ENCODE assay signal across 13 mouse cellular contexts in the genomic region with DNA sequence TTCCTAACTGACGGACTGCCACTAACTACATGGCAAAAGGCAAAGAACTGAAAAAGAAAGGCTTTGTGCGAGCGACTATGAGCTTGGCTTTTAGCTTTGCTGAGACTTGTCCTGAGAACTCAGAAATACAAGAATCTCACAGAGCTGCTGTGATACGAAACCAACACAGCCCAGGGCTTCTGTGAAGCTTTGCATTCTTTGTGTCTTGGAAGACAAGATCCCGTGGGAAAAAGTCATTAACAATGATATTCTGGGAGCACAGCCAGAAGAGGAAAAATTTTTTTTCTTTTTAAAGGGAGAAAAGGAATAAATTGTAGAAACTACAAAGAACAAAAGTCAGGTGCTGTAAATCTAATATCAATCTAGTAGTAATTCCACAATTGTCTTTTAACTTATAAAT. TPM values are rescaled to one million over a fixed set of nuclear protein-coding genes. Genes with fewer than 3 reads are reported as not detected.
DNase-seq lines count a peak whose midpoint lies in the region; ATAC-seq and TF ChIP-seq lines count a peak whose summit lies in the region.
"Had no signal": no experiment of that assay in that cellular context is flagged by ENCODE, and none has a peak within 500 bp of the region (broad histone marks: within the 10 kb centered on the region; RNA-seq: fewer than 3 reads in every experiment).

No protein-coding gene starts in this region.

- TF ChIP-seq CTCF in lung, embryonic 14.5 days (IDR thresholded peaks at IDR 0.05; ENCODE audit: low read depth), result no peak
- no peak for TF ChIP-seq CTCF in lung, adult 2 months (IDR thresholded peaks at IDR 0.05; ENCODE audit: insufficient read depth, low read length)

- no peak overlapping the region for H3K4me2 ChIP-seq in heart, embryonic 15.5 days
- no peak overlapping the region for H3K4me2 ChIP-seq in lung, embryonic 14.5 days
- H3K4me2 ChIP-seq in limb, embryonic 15.5 days, result no peak overlapping the region
- H3K4me2 ChIP-seq: limb, embryonic 12.5 days had no signal

- no peak overlapping the region for H3K4me3 ChIP-seq in heart, embryonic 15.5 days
- no peak overlapping the region for H3K4me3 ChIP-seq in lung, embryonic 14.5 days (ENCODE audit: low read depth, low read length)
- H3K4me3 ChIP-seq in lung, adult 2 months (replicated peaks; ENCODE audit: extremely low read depth, low read depth, low read length), result no peak overlapping the region
- no peak overlapping the region for H3K4me3 ChIP-seq in limb, embryonic 15.5 days
- H3K4me3 ChIP-seq: erythroblast, embryonic 14.5 days; layer of hippocampus, adult 2 months; limb, embryonic 12.5 days; megakaryocyte, embryonic 14.5 days had no signal

- WGBS in heart, embryonic 15.5 days, result 59% methylated on average over 5 of the region's 5 CpGs
- 62% methylated on average over 5 of the region's 5 CpGs for WGBS in lung, embryonic 14.5 days
- WGBS in lung, adult 2 months, result 66% methylated on average over 5 of the region's 5 CpGs
- WGBS in limb, embryonic 15.5 days, result 53% methylated on average over 5 of the region's 5 CpGs

- no peaks in the 10 kb centered on the region for H3K27me3 ChIP-seq in heart, embryonic 15.5 days
- no peaks in the 10 kb centered on the region for H3K27me3 ChIP-seq in lung, embryonic 14.5 days (ENCODE audit: insufficient read depth, low read length)
- no peaks in the 10 kb centered on the region for H3K27me3 ChIP-seq in limb, embryonic 15.5 days
- H3K27me3 ChIP-seq: limb, embryonic 12.5 days; megakaryocyte, embryonic 14.5 days had no signal

- DNase-seq in heart, postnatal 25 days (ENCODE audit: low spot score), result no peak
- peak; percentile 76 for DNase-seq in lung, embryonic 14.5 days
- no peak for DNase-seq in lung, adult 2 months
- DNase-seq in brain, adult 2 months (ENCODE audit: low read depth, low spot score), result peak; percentile 16
- DNase-seq in left cerebral cortex, adult 18-20 months (ENCODE audit: low spot score in 2 of 2), result no peak
- DNase-seq in gastrocnemius, postnatal 14 days, result no peak
- DNase-seq: cerebellum, postnatal 14 days had no signal

- H3K9ac ChIP-seq in heart, embryonic 15.5 days, result no peak overlapping the region
- H3K9ac ChIP-seq in lung, embryonic 14.5 days, result no peak overlapping the region
- H3K9ac ChIP-seq in limb, embryonic 15.5 days, result no peak overlapping the region
- H3K9ac ChIP-seq: limb, embryonic 12.5 days had no signal

- no peaks in the 10 kb centered on the region for H3K36me3 ChIP-seq in heart, embryonic 15.5 days
- peaks cover 48% of the 10 kb centered on the region for H3K36me3 ChIP-seq in lung, embryonic 14.5 days (ENCODE audit: insufficient read depth)
- peaks cover 49% of the 10 kb centered on the region for H3K36me3 ChIP-seq in limb, embryonic 15.5 days

- 0 out of 2 replicates have a peak, but pooled peaks have one; percentile 31 for ATAC-seq in heart, embryonic 15.5 days (replicated peaks; ENCODE audit: insufficient number of reproducible peaks, insufficient read depth, low FRiP score, low read depth)
- no peak for ATAC-seq in lung, embryonic 14.5 days (ENCODE audit: insufficient read depth)
- no peak for ATAC-seq in limb, embryonic 15.5 days (ENCODE audit: insufficient number of reproducible peaks, low FRiP score, low TSS enrichment, low read depth)

- intact Hi-C loops in heart, postnatal 25 days (cut with DNase I), result no loop called here
- intact Hi-C loops in gastrocnemius, postnatal 14 days (cut with DNase I; ENCODE audit: low total_unique reads), result no loop called here

- no peaks in the 10 kb centered on the region for H3K4me1 ChIP-seq in heart, embryonic 15.5 days (replicated peaks)
- H3K4me1 ChIP-seq in lung, embryonic 14.5 days (ENCODE audit: insufficient read depth), result no peaks in the 10 kb centered on the region
- no peaks in the 10 kb centered on the region for H3K4me1 ChIP-seq in lung, adult 2 months (ENCODE audit: control insufficient read depth, insufficient read depth, low read length)
- peaks cover 3% of the 10 kb centered on the region; the same call in 1 of the 2 replicates for H3K4me1 ChIP-seq in limb, embryonic 15.5 days
- H3K4me1 ChIP-seq: limb, embryonic 12.5 days had no signal

- peak overlapping the region; percentile 53 for H3K27ac ChIP-seq in heart, embryonic 15.5 days
- peak overlapping the region; percentile 76 for H3K27ac ChIP-seq in lung, embryonic 14.5 days (ENCODE audit: low read depth)
- H3K27ac ChIP-seq in limb, embryonic 15.5 days, result 0 out of 2 replicates have a peak overlapping the region, but pooled peaks have one; percentile 58
- H3K27ac ChIP-seq: layer of hippocampus, adult 2 months; limb, embryonic 12.5 days had no signal

- H3K9me3 ChIP-seq in heart, embryonic 15.5 days (replicated peaks), result no peaks in the 10 kb centered on the region
- H3K9me3 ChIP-seq in lung, embryonic 14.5 days (ENCODE audit: low read depth, low read length), result no peaks in the 10 kb centered on the region
- no peaks in the 10 kb centered on the region for H3K9me3 ChIP-seq in limb, embryonic 15.5 days
- H3K9me3 ChIP-seq: limb, embryonic 12.5 days; megakaryocyte, embryonic 14.5 days had no signal

- TF ChIP-seq POLR2A in lung, adult 2 months (IDR thresholded peaks at IDR 0.05; ENCODE audit: borderline replicate concordance, extremely low read depth, low read depth, low read length), result no peak

RNA-seq across cellular contexts. Expression of a gene that starts 23.5 kb away (rescaled TPM):
- 6.9 and 10.7 TPM in 2 replicates for polyA plus RNA-seq in heart, embryonic 15.5 days (2015; fragmentation: Nextera tagmentation; extraction: Ambion mirVana)
- 1 to 10 TPM; 1.7 TPM for total RNA-seq in heart, postnatal 25 days (2021)
- 23.9 and 24.6 TPM in 2 replicates for polyA plus RNA-seq in lung, embryonic 14.5 days (2014; fragmentation: Nextera tagmentation; extraction: Ambion mirVana)
- polyA plus RNA-seq in lung, adult 2 months (2012; rRNA removed), result 7.5 and 12.5 TPM in 2 replicates
- polyA plus RNA-seq in limb, embryonic 15.5 days (2015; fragmentation: Nextera tagmentation; extraction: Ambion mirVana), result 19.1 and 20.6 TPM in 2 replicates
- 10 to 100 TPM; 38.8 to 43.2 TPM for total RNA-seq in left cerebral cortex, adult 18-20 months (2021)
- total RNA-seq in gastrocnemius, postnatal 14 days (2021), result 1 to 10 TPM; 1.8 to 3.1 TPM

RNA-seq across cellular contexts. Expression of a gene that starts 59.8 kb away (rescaled TPM):
- 25.7 and 31.9 TPM in 2 replicates for polyA plus RNA-seq in heart, embryonic 15.5 days (2015; fragmentation: Nextera tagmentation; extraction: Ambion mirVana)
- 10 to 100 TPM; 44.9 to 52.1 TPM for total RNA-seq in heart, postnatal 25 days (2021)
- 43.4 and 46.6 TPM in 2 replicates for polyA plus RNA-seq in lung, embryonic 14.5 days (2014; fragmentation: Nextera tagmentation; extraction: Ambion mirVana)
- 19.5 and 21.0 TPM in 2 replicates for polyA plus RNA-seq in lung, adult 2 months (2012; rRNA removed)
- 27.2 and 27.3 TPM in 2 replicates for polyA plus RNA-seq in limb, embryonic 15.5 days (2015; fragmentation: Nextera tagmentation; extraction: Ambion mirVana)
- total RNA-seq in left cerebral cortex, adult 18-20 months (2021), result 10 to 100 TPM; 30.7 to 30.9 TPM
- total RNA-seq in gastrocnemius, postnatal 14 days (2021), result 10 to 100 TPM; 23.8 to 24.4 TPM

Comparison
In these comparisons a context has a peak if more than half of its experiments do, and no peak if none do; other contexts are left out.
1. DNase-seq: peak in lung, embryonic 14.5 days (single experiment) and brain, adult 2 months (single experiment); none in heart, postnatal 25 days (single experiment), lung, adult 2 months (single experiment), left cerebral cortex, adult 18-20 months (0 of 2) and gastrocnemius, postnatal 14 days (single experiment).
2. Peak in every context shown above with its lines, with median percentiles within 50 percentile points of each other: H3K27ac ChIP-seq.